ENCODE assay signal across 31 mouse cellular contexts in genomic region chr4:63683056-63683455, GRCm38 (mm10). TPM values are rescaled to one million over a fixed set of nuclear protein-coding genes. Genes with fewer than 3 reads are reported as not detected.
DNase-seq lines count a peak whose midpoint lies in the region; ATAC-seq and TF ChIP-seq lines count a peak whose summit lies in the region.
"Had no signal": no experiment of that assay in that cellular context is flagged by ENCODE, and none has a peak within 500 bp of the region (broad histone marks: within the 10 kb centered on the region; RNA-seq: fewer than 3 reads in every experiment).

No protein-coding gene starts in this region.

- peak; percentile 16 for DNase-seq in lung, postnatal 25 days (ENCODE audit: low spot score)
- DNase-seq in lung, adult 2 months, result no peak
- DNase-seq in 416B (ENCODE audit: low read depth), result peak; percentile 9
- DNase-seq in left cerebral cortex, adult 11 months (ENCODE audit: low spot score), result no peak
- no peak for DNase-seq in layer of hippocampus, adult 8-10 months (ENCODE audit: low spot score in 2 of 2)
- DNase-seq in adrenal gland, postnatal 14 days, result no peak
- DNase-seq: adrenal gland, adult 8-10 months; adrenal gland, postnatal 36 days; cerebellum, adult 18-20 months; cerebellum, adult 9-10 months; embryo, embryonic 11 days; gastrocnemius, postnatal 10 days; gastrocnemius, postnatal 36 days; heart, adult 18-20 months; heart, postnatal 10 days had no signal

- no peak overlapping the region for H3K4me3 ChIP-seq in lung, adult 2 months (replicated peaks; ENCODE audit: extremely low read depth, low read depth, low read length)
- H3K4me3 ChIP-seq: embryonic facial prominence, embryonic 10.5 days; embryonic facial prominence, embryonic 13.5 days; erythroblast, embryonic 14.5 days; forebrain, embryonic 13.5 days; heart, embryonic 12.5 days; heart, embryonic 15.5 days; hindbrain, embryonic 12.5 days; hindbrain, embryonic 15.5 days had no signal

- no peak for TF ChIP-seq CTCF in lung, adult 2 months (IDR thresholded peaks at IDR 0.05; ENCODE audit: insufficient read depth, low read length)

- WGBS in lung, adult 2 months, result 55% methylated on average over 11 of the region's 11 CpGs

- no peak for TF ChIP-seq POLR2A in lung, adult 2 months (IDR thresholded peaks at IDR 0.05; ENCODE audit: borderline replicate concordance, extremely low read depth, low read depth, low read length)

- ATAC-seq in common myeloid progenitor, adult 5-6 weeks (replicated peaks; ENCODE audit: low read depth, poor library complexity, severe bottlenecking), result peak; percentile 31; the same call in 1 of the 2 replicates
- peak; percentile 91 for ATAC-seq in megakaryocyte progenitor cell, adult 5-6 weeks (replicated peaks; ENCODE audit: poor library complexity)
- ATAC-seq: activated CD4-positive, CD25-positive, alpha-beta regulatory T cell, adult 4 months; forebrain, embryonic 13.5 days had no signal

- no peaks in the 10 kb centered on the region; the same call in 1 of the 2 replicates for H3K4me1 ChIP-seq in lung, adult 2 months (ENCODE audit: control insufficient read depth, insufficient read depth, low read length)
- H3K4me1 ChIP-seq: embryonic facial prominence, embryonic 10.5 days; embryonic facial prominence, embryonic 13.5 days; forebrain, embryonic 13.5 days; heart, embryonic 12.5 days; heart, embryonic 15.5 days; hindbrain, embryonic 12.5 days; hindbrain, embryonic 15.5 days had no signal

RNA-seq across cellular contexts. Expression of gene Gm11214, which starts 19.9 kb away (rescaled TPM):
- not detected in 2 replicates for polyA plus RNA-seq in lung, adult 2 months (2012; rRNA removed)
- total RNA-seq in common myeloid progenitor, adult 5-6 weeks (2017), result not detected in 2 replicates
- total RNA-seq in megakaryocyte progenitor cell, adult 5-6 weeks (2015), result not detected in 2 replicates
- total RNA-seq in megakaryocyte progenitor cell, adult 5-6 weeks (2017), result not detected in 2 replicates
- not detected for total RNA-seq in layer of hippocampus, adult 8-10 months (2022)
- total RNA-seq in adrenal gland, postnatal 14 days (2021), result not detected in 2 replicates
- total RNA-seq: adrenal gland, adult 8-10 months; adrenal gland, postnatal 36 days; ES-E14; gastrocnemius, adult 18-20 months; gastrocnemius, postnatal 10 days; gastrocnemius, postnatal 36 days; heart, adult 18-20 months; heart, postnatal 10 days; hematopoietic stem cell, adult 5-6 weeks had no signal
- polyA plus RNA-seq: activated CD4-positive, CD25-positive, alpha-beta regulatory T cell, adult 4 months; cortical plate, adult 2 months; embryonic facial prominence, embryonic 10.5 days; embryonic facial prominence, embryonic 13.5 days; erythroblast, embryonic 14.5 days; forebrain, embryonic 13.5 days; forebrain, embryonic 16.5 days; heart, embryonic 12.5 days; heart, embryonic 15.5 days; hindbrain, embryonic 12.5 days; hindbrain, embryonic 15.5 days had no signal

Comparison
In these comparisons a context has a peak if more than half of its experiments do, and no peak if none do; other contexts are left out.
1. DNase-seq: peak in lung, postnatal 25 days (single experiment) and 416B (single experiment); none in lung, adult 2 months (single experiment), left cerebral cortex, adult 11 months (single experiment), layer of hippocampus, adult 8-10 months (0 of 2) and adrenal gland, postnatal 14 days (single experiment).